In the genomic region with DNA sequence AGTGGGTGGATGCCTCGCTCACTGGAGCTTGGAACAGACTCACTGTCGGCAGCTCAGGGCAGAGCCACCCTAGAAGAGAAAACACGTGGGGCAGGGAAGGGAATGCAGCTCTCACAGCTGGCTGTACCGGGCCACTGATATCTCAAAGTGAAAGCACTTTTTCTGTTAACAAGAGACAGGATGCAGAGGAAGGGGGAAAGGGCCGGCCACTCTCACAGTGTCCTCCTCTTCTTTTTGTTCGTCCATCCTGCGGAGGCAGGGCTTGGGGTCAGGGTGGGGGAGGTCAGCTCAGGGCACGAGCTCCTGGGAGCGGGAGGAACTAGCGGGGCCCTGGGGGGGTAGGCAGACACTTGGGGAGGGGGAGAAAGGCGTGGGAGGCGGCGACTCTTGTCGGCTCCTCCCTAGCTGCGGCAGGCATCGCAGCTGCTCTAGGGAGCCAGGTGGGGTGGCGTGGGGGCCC, we compare ENCODE assay signal across 8 mouse cellular contexts.
DNase-seq lines count a peak whose midpoint lies in the region.

No protein-coding gene starts in this region.

- WGBS in heart, embryonic 10.5 days: 42% methylated on average over 16 of the region's 17 CpGs

- no peaks in the 10 kb centered on the region for H3K27me3 ChIP-seq in heart, embryonic 10.5 days (ENCODE audit: insufficient read depth, poor library complexity, severe bottlenecking)

- peaks cover 9% of the 10 kb centered on the region; the same call in 1 of the 2 replicates for H3K4me1 ChIP-seq in heart, embryonic 10.5 days

- peak overlapping the region; percentile 72; the same call in 1 of the 2 replicates for H3K27ac ChIP-seq in heart, embryonic 10.5 days

- peak overlapping the region; percentile 55 for H3K4me3 ChIP-seq in heart, embryonic 10.5 days

- peaks cover 5% of the 10 kb centered on the region; the same call in 1 of the 2 replicates for H3K36me3 ChIP-seq in heart, embryonic 10.5 days

- peak; percentile 14 to 29 for DNase-seq in CD8-positive naive resting alpha-beta T cell, adult 2 months (ENCODE audit: low read depth in 2 of 2, low spot score in 2 of 2)
- DNase-seq in adrenal gland, postnatal 36 days: peak; percentile 16 to 27
- DNase-seq in heart, embryonic 10.5 days (ENCODE audit: low spot score): peak; percentile 77
- peak; percentile 37 for DNase-seq in kidney, adult 9 months
- peak; percentile 54 for DNase-seq in lung, postnatal 10 days
- DNase-seq in ovary, postnatal 10 days (ENCODE audit: low spot score): peak; percentile 15
- no peak for DNase-seq in urinary bladder, postnatal 25 days (ENCODE audit: low spot score)
- no peak for DNase-seq in cerebellum, adult 18-20 months

- H3K9me3 ChIP-seq in heart, embryonic 10.5 days: no peaks in the 10 kb centered on the region

Comparison
In these comparisons a context has a peak if more than half of its experiments do, and no peak if none do; other contexts are left out.
1. DNase-seq: peak in CD8-positive naive resting alpha-beta T cell, adult 2 months (2 of 2), adrenal gland, postnatal 36 days (2 of 2), heart, embryonic 10.5 days (single experiment), kidney, adult 9 months (single experiment), lung, postnatal 10 days (single experiment) and ovary, postnatal 10 days (single experiment); none in urinary bladder, postnatal 25 days (single experiment) and cerebellum, adult 18-20 months (0 of 2).